Mouse (Mus musculus) neural tube, embryonic 14.5 days (tissue): ENCODE data around the gene Tmem206. TPM values are rescaled to one million over a fixed set of nuclear protein-coding genes. Genes with fewer than 3 reads are reported as not detected.

Experiments
- ATAC-seq: fragments of 200-750 bp; cut with Nextera tagmentation; 2 replicates; pipeline ENCODE4 v1.8.0; 2017; ENCODE audit warnings: low read depth, mild to moderate bottlenecking, moderate TSS enrichment, moderate library complexity
- H3K27ac ChIP-seq: fragments of 300-500 bp; sonication (generic); 2 replicates; pipeline ENCODE4 v1.5.1; 2014; ENCODE audit warnings: low read depth, mild to moderate bottlenecking, control low read depth, low read length, moderate library complexity, mixed read lengths
- H3K27me3 ChIP-seq: fragments of 300-500 bp; sonication (generic); 2 replicates; pipeline ENCODE4 v1.6.1; 2014; ENCODE audit warnings: low read length; ENCODE audit not compliant: control insufficient read depth, insufficient read depth
- H3K36me3 ChIP-seq: fragments of 300-500 bp; sonication (generic); 2 replicates; pipeline ENCODE4 v1.6.1; 2014; ENCODE audit warnings: low read length, mixed read lengths; ENCODE audit not compliant: control insufficient read depth, insufficient read depth
- H3K4me1 ChIP-seq: fragments of 300-500 bp; sonication (generic); 2 replicates; pipeline ENCODE4 v1.6.1; 2014; ENCODE audit warnings: low read length; ENCODE audit not compliant: control insufficient read depth, insufficient read depth
- H3K4me2 ChIP-seq: fragments of 300-500 bp; sonication (generic); 2 replicates; pipeline ENCODE4 v1.6.1; 2014; ENCODE audit warnings: mild to moderate bottlenecking, low read depth, low read length, control low read depth
- H3K4me3 ChIP-seq: fragments of 300-500 bp; sonication (generic); 2 replicates; pipeline ENCODE4 v1.5.1; 2014; ENCODE audit warnings: low read depth, low read length, control low read depth, mixed read lengths
- H3K9ac ChIP-seq: fragments of 300-500 bp; sonication (generic); replicated peaks from 2 replicates; pipeline ENCODE4 v1.6.1; 2014; ENCODE audit warnings: low read depth, mild to moderate bottlenecking, control low read depth, low read length, mixed read lengths
- H3K9me3 ChIP-seq: fragments of 300-500 bp; sonication (generic); 2 replicates; pipeline ENCODE4 v1.6.1; 2016; ENCODE audit warnings: low read length; ENCODE audit not compliant: control insufficient read depth
- WGBS: fragments of 180-500 bp; shearing (Covaris S2); extraction: QIAGEN DNeasy Blood & Tissue Kit; methylation state at CpG from one replicate; pipeline ENCODE4 v1.1.7; 2014; 5-methylcytosine and 5-hydroxymethylcytosine counted together
- polyA plus RNA-seq: library from polyadenylated mRNA; unstranded; fragments of >200 nt; fragmentation: Nextera tagmentation; extraction: Ambion mirVana; gene quantifications from 2 replicates; pipeline ENCODE4 v1.2.1, GENCODE M21; 2014

The Tmem206 gene
- polyA plus RNA-seq, 1 experiment from 2014 or later, result 37.9 TPM

GRCm38 (mm10) chr1:191353836-191354235 lies 28.1 kb downstream of the Tmem206 start:
- H3K4me1 ChIP-seq, result no peaks in the 10 kb centered on the region
- H3K4me2 ChIP-seq, result no peak overlapping the region
- no peaks in the 10 kb centered on the region for H3K9me3 ChIP-seq
- H3K9ac ChIP-seq, result no peak overlapping the region
- H3K4me3 ChIP-seq, result no peak overlapping the region
- no peak for ATAC-seq
- H3K27ac ChIP-seq, result no peak overlapping the region
- peaks cover 18% of the 10 kb centered on the region for H3K36me3 ChIP-seq
- WGBS, result 63% methylated on average over 4 of the region's 4 CpGs
- no peaks in the 10 kb centered on the region for H3K27me3 ChIP-seq

- WGBS, result 92% methylated on average over 1 of the region's 1 CpGs
- H3K4me2 ChIP-seq, result no peak overlapping the region
- no peak overlapping the region for H3K9ac ChIP-seq
- H3K4me3 ChIP-seq, result no peak overlapping the region
- ATAC-seq, result no peak
- peaks cover 6% of the 10 kb centered on the region for H3K36me3 ChIP-seq
- H3K9me3 ChIP-seq, result no peaks in the 10 kb centered on the region
- H3K27ac ChIP-seq, result no peak overlapping the region
- H3K27me3 ChIP-seq, result no peaks in the 10 kb centered on the region
- H3K4me1 ChIP-seq, result no peaks in the 10 kb centered on the region
Observed at GRCm38 (mm10) chr1:191356936-191357335, 31.2 kb downstream of the Tmem206 start.

GRCm38 (mm10) chr1:191359478-191359877 lies 33.8 kb downstream of the Tmem206 start:
- Histone ChIP-seq H3K4me1 (no peaks in the 10 kb centered on the region), H3K4me3 (no peak overlapping the region), H3K9me3 (no peaks in the 10 kb centered on the region), H3K4me2 (no peak overlapping the region), H3K27ac (no peak overlapping the region), H3K27me3 (no peaks in the 10 kb centered on the region), H3K9ac (no peak overlapping the region), H3K36me3 (peaks cover 6% of the 10 kb centered on the region)
- ATAC-seq, result no peak
- WGBS, result 93% methylated on average over 7 of the region's 7 CpGs

GRCm38 (mm10) chr1:191362412-191362811 lies 36.7 kb downstream of the Tmem206 start:
- 92% methylated on average over 6 of the region's 6 CpGs for WGBS
- Histone ChIP-seq H3K9ac (no peak overlapping the region), H3K4me2 (no peak overlapping the region), H3K4me1 (no peaks in the 10 kb centered on the region), H3K9me3 (no peaks in the 10 kb centered on the region), H3K36me3 (no peaks in the 10 kb centered on the region), H3K27me3 (no peaks in the 10 kb centered on the region), H3K27ac (no peak overlapping the region), H3K4me3 (no peak overlapping the region)
- ATAC-seq, result no peak

GRCm38 (mm10) chr1:191364477-191364876 lies 38.8 kb downstream of the Tmem206 start:
- Histone ChIP-seq H3K27me3 (no peaks in the 10 kb centered on the region), H3K27ac (no peak overlapping the region), H3K4me2 (no peak overlapping the region), H3K9ac (no peak overlapping the region), H3K4me1 (no peaks in the 10 kb centered on the region), H3K4me3 (no peak overlapping the region), H3K9me3 (no peaks in the 10 kb centered on the region), H3K36me3 (no peaks in the 10 kb centered on the region)
- WGBS, result 68% methylated on average over 4 of the region's 4 CpGs
- ATAC-seq, result no peak

GRCm38 (mm10) chr1:191368193-191368592 lies 42.5 kb downstream of the Tmem206 start:
- Histone ChIP-seq H3K9me3 (no peaks in the 10 kb centered on the region), H3K4me1 (no peaks in the 10 kb centered on the region), H3K27ac (no peak overlapping the region), H3K4me2 (no peak overlapping the region), H3K4me3 (no peak overlapping the region), H3K36me3 (no peaks in the 10 kb centered on the region), H3K27me3 (no peaks in the 10 kb centered on the region), H3K9ac (no peak overlapping the region)
- no peak for ATAC-seq
- WGBS, result 92% methylated on average over 4 of the region's 4 CpGs

- Histone ChIP-seq H3K9me3 (no peaks in the 10 kb centered on the region), H3K27ac (no peak overlapping the region), H3K27me3 (no peaks in the 10 kb centered on the region), H3K4me1 (no peaks in the 10 kb centered on the region), H3K36me3 (no peaks in the 10 kb centered on the region), H3K4me2 (no peak overlapping the region), H3K9ac (no peak overlapping the region), H3K4me3 (no peak overlapping the region)
- ATAC-seq, result no peak
Observed at GRCm38 (mm10) chr1:191369140-191369539, 43.4 kb downstream of the Tmem206 start.

GRCm38 (mm10) chr1:191374993-191375643 lies 49.4 kb downstream of the Tmem206 start:
- H3K9me3 ChIP-seq, result no peaks in the 10 kb centered on the region

GRCm38 (mm10) chr1:191375644-191375998 lies 49.9 kb downstream of the Tmem206 start:
- 92% methylated on average over 5 of the region's 5 CpGs for WGBS

More at GRCm38 (mm10) chr1:191374993-191375643, 49.4 kb downstream of the Tmem206 start:
- H3K4me1 ChIP-seq, result no peaks in the 10 kb centered on the region
- WGBS, result 95% methylated on average over 10 of the region's 10 CpGs
- no peak for ATAC-seq
- H3K9ac ChIP-seq, result no peak overlapping the region
- no peaks in the 10 kb centered on the region for H3K27me3 ChIP-seq
- no peaks in the 10 kb centered on the region for H3K36me3 ChIP-seq
- H3K27ac ChIP-seq, result no peak overlapping the region
- no peak overlapping the region for H3K4me3 ChIP-seq
- no peak overlapping the region for H3K4me2 ChIP-seq

More at GRCm38 (mm10) chr1:191375644-191375998, 49.9 kb downstream of the Tmem206 start:
- no peaks in the 10 kb centered on the region for H3K4me1 ChIP-seq
- no peaks in the 10 kb centered on the region for H3K36me3 ChIP-seq
- H3K4me3 ChIP-seq, result no peak overlapping the region
- no peak overlapping the region for H3K27ac ChIP-seq
- H3K27me3 ChIP-seq, result no peaks in the 10 kb centered on the region
- no peak overlapping the region for H3K9ac ChIP-seq
- no peaks in the 10 kb centered on the region for H3K9me3 ChIP-seq
- ATAC-seq, result no peak
- H3K4me2 ChIP-seq, result no peak overlapping the region
